Mouse (Mus musculus) urinary bladder, postnatal 10 days (tissue): ENCODE results near the gene Fuom.

Source experiments
- DNase-seq: peaks from one replicate; pipeline ENCODE4 v3.0.0; 2022; ENCODE audit warnings: low spot score

Gene Fuom

GRCm38 (mm10) chr7:140057413-140058407 is 44.5 kb downstream of the Fuom start:
- no peak for DNase-seq

GRCm38 (mm10) chr7:140054124-140054523 is 48.1 kb downstream of the Fuom start:
- no peak for DNase-seq

GRCm38 (mm10) chr7:140049115-140049689 is 53.0 kb downstream of the Fuom start:
- no peak for DNase-seq

GRCm38 (mm10) chr7:140048361-140049114 is 53.7 kb downstream of the Fuom start, which contains the start of gene Msx3:
TSS of gene Msx3 (minus strand) at chr7:140049089.
- DNase-seq, result no peak

- no peak for DNase-seq
Observed at GRCm38 (mm10) chr7:140047811-140048311, 54.4 kb downstream of the Fuom start.
